Mouse (Mus musculus) lung, adult 2 months (tissue): ENCODE results near the gene Adssl1. TPM values are rescaled to one million over a fixed set of nuclear protein-coding genes. Genes with fewer than 3 reads are reported as not detected.

ENCODE experiments used
- DNase-seq: peaks from one replicate; pipeline ENCODE4 v3.0.0; 2022
- H3K4me1 ChIP-seq: fragments of 200-500 bp; 2 replicates; pipeline ENCODE4 v1.6.1; 2011; ENCODE audit warnings: low read length; ENCODE audit not compliant: control insufficient read depth, insufficient read depth
- H3K4me3 ChIP-seq: fragments of 200-500 bp; replicated peaks from 2 replicates; pipeline ENCODE3; 2011; ENCODE audit warnings: low read depth, mild to moderate bottlenecking, control low read depth, low read length; ENCODE audit errors: extremely low read depth
- CTCF ChIP-seq: fragments of 200-500 bp; IDR thresholded peaks from 2 replicates; pipeline ENCODE4 v1.5.1; 2011; ENCODE audit warnings: mild to moderate bottlenecking, low read length, control low read depth; ENCODE audit not compliant: insufficient read depth
- POLR2A ChIP-seq: fragments of 200-500 bp; IDR thresholded peaks from 2 replicates; pipeline ENCODE4 v1.6.1; 2011; ENCODE audit warnings: low read depth, mild to moderate bottlenecking, control low read depth, low read length, borderline replicate concordance; ENCODE audit errors: extremely low read depth
- WGBS: fragments of 180-500 bp; shearing (Covaris S2); methylation state at CpG from one replicate; pipeline ENCODE4 v1.1.7; 2018; 5-methylcytosine and 5-hydroxymethylcytosine counted together
- polyA plus RNA-seq: library from polyadenylated mRNA; depleted of rRNA; stranded (reverse); fragments of >200 nt; gene quantifications from 2 replicates; pipeline ENCODE4 v1.2.3, GENCODE M21; 2012

Adssl1 gene
- polyA plus RNA-seq, 1 experiment, result 39.0 TPM

GRCm38 (mm10) chr12:112660576-112661326 is 40.9 kb downstream of the Adssl1 start:
- TF ChIP-seq CTCF (no peak), POLR2A (no peak)
- Histone ChIP-seq H3K4me3 (no peak overlapping the region), H3K4me1 (peaks cover 15% of the 10 kb centered on the region)
- no peak for DNase-seq
- 43% methylated on average over 5 of the region's 5 CpGs for WGBS

DNA sequence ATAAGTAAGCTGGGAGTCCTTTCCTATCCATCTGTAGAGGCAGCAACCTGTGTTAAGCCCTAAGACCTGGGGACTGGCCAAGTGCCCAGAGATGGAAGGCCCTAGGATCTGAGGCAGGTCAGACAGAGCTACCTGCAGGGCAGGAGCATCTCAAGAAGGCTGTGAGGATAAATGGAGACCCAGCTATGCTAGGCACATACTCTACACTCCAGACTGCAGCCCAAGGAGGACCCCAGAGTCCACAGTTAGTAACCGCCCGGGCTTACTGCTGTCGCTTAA is 41.4 kb downstream of the Adssl1 start:
- WGBS, result 69% methylated on average over 3 of the region's 3 CpGs
- no peak for DNase-seq
- H3K4me3 ChIP-seq, result no peak overlapping the region
- no peak for TF ChIP-seq CTCF
- TF ChIP-seq POLR2A, result no peak
- H3K4me1 ChIP-seq, result peaks cover 17% of the 10 kb centered on the region

DNA sequence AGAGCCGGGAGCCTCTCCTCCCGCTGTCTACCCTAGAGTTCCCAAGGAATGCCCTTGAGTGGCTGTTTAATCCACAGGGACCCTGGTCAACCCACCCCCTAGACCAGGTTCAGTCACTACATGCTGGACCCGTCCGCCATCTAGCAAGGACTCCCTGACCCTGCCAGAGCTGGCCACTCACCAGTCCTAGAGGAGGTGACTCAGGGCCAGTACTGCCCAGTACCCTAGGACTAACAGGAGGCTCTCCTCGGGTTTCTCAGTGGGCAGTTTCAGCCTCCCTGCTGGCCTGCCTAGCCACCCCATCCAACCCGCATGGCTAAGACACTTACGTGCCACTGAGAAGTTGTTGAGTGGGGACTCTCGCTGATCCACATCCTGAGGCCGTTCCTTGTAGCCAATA is 42.0 kb downstream of the Adssl1 start:
- WGBS, result 67% methylated on average over 9 of the region's 9 CpGs
- TF ChIP-seq CTCF (no peak), POLR2A (no peak)
- Histone ChIP-seq H3K4me3 (no peak overlapping the region), H3K4me1 (peaks cover 19% of the 10 kb centered on the region)
- DNase-seq, result no peak

GRCm38 (mm10) chr12:112663303-112663702 is 43.5 kb downstream of the Adssl1 start:
- Histone ChIP-seq H3K4me3 (no peak overlapping the region), H3K4me1 (peaks cover 27% of the 10 kb centered on the region)
- WGBS, result 78% methylated on average over 11 of the region's 11 CpGs
- DNase-seq, result no peak
- TF ChIP-seq POLR2A (no peak), CTCF (no peak)

DNA sequence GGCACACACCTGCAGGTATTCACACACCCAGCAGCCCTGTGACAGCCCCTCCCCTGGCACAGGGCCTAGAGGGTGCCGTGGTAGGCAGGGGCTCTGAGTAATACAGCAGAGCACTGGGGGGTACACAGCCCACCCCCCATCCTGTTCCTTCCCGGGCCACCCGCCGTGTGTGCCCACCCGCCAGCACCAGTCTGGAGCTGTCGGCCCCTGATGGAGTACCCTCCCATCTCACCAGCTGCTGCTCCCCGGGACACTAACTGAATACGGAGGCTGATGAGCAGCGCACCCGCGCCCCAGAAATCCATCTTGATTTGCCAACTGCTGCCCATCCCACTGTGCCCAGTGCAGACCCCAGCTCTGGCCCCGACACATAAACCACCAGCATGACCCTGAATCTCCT is 43.9 kb downstream of the Adssl1 start:
- Histone ChIP-seq H3K4me3 (no peak overlapping the region), H3K4me1 (peaks cover 31% of the 10 kb centered on the region)
- no peak for DNase-seq
- TF ChIP-seq CTCF, result no peak
- TF ChIP-seq POLR2A, result no peak
- 79% methylated on average over 12 of the region's 12 CpGs for WGBS

- peaks cover 34% of the 10 kb centered on the region for H3K4me1 ChIP-seq
- TF ChIP-seq POLR2A (no peak), CTCF (0 out of 2 replicates have a peak, but pooled peaks have one; percentile 2)
- DNase-seq, result no peak
- H3K4me3 ChIP-seq, result no peak overlapping the region
- 50% methylated on average over 2 of the region's 2 CpGs for WGBS
Measured at GRCm38 (mm10) chr12:112664124-112664523, 44.3 kb downstream of the Adssl1 start.

DNA sequence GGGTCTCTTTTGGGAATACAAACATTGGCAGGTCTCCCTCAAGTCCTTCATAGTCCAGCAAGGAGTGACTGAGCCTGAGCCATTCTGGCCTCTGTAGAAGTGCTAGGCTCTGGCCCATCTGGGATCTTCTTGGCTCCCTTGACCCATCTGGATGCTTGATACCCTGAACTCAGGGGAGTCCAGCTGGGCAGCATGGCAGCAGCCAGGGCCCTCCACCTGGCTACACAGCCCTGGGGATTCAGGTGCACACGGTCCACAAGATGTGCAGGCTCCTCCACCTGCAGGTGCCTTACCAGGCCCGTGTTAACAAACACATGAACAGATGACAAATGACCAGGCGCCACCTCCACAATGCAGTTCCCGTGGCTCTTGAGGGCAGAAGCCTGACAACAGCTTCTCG is 44.8 kb downstream of the Adssl1 start:
- H3K4me1 ChIP-seq, result peaks cover 34% of the 10 kb centered on the region
- 50% methylated on average over 5 of the region's 5 CpGs for WGBS

DNA sequence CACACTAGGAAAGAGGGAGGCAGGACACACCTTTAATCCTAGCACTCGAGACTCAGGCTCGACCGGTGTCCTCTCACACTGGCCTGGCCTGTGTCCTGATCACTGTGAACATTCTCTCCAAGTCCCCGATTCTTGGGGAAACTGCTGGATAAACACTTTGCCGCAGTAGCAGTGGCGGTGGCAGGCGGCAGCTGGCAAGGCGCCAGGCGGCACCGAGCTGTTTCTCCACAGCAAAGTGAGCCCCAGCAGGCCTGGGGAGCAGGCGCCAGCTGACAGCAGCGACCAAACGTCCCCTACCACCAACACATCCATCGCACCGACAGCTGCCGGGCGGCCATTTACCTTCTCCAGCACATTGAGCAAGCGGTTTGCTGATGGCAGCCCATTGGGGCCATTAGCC is 45.6 kb downstream of the Adssl1 start:
- H3K4me1 ChIP-seq, result peaks cover 34% of the 10 kb centered on the region
- 19% methylated on average over 18 of the region's 18 CpGs for WGBS
- TF ChIP-seq CTCF (no peak), POLR2A (no peak)
- H3K4me3 ChIP-seq, result no peak overlapping the region
- DNase-seq, result peak; percentile 67

More for the DNA sequence above, 44.8 kb downstream of the Adssl1 start:
- TF ChIP-seq POLR2A (no peak), CTCF (no peak)
- DNase-seq, result no peak
- no peak overlapping the region for H3K4me3 ChIP-seq

DNA sequence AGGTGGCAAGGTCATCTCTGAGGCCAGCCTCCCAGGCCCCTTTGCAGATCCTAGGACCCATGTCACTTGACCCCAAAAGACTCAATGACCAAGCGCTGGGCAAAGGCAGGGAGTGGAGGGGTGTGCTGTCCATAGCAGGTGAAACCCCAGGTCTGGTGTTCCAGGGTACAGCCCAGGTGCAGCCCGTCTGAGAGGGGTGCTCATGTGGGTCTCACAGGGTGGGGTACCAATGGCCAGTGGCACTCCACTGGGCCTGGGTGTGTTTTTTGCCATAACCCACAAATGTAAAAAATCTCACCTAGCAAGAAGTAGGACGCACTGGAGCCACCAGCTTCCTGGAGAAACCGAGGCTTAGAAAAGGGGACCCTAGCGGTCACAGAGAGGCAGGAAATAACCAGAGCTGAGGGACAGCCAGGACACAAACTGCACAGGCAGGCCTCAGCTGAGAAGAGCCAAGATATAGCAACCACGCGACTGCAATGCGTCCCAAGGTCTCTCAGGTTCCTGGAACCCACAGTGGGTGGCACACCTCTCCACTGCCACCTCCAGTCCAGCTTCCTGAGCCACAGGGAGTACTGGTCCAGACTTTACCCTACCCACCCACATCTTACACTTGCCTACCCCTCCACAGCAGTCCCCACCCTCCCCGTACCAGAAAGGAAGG is 46.2 kb downstream of the Adssl1 start:
- H3K4me1 ChIP-seq, result peaks cover 37% of the 10 kb centered on the region
- WGBS, result 58% methylated on average over 9 of the region's 9 CpGs

More for the DNA sequence above, 46.2 kb downstream of the Adssl1 start:
- DNase-seq, result no peak
- TF ChIP-seq CTCF, result no peak
- TF ChIP-seq POLR2A, result no peak
- no peak overlapping the region for H3K4me3 ChIP-seq
